23 mouse cellular contexts compared by ENCODE assay signal in the genomic region with DNA sequence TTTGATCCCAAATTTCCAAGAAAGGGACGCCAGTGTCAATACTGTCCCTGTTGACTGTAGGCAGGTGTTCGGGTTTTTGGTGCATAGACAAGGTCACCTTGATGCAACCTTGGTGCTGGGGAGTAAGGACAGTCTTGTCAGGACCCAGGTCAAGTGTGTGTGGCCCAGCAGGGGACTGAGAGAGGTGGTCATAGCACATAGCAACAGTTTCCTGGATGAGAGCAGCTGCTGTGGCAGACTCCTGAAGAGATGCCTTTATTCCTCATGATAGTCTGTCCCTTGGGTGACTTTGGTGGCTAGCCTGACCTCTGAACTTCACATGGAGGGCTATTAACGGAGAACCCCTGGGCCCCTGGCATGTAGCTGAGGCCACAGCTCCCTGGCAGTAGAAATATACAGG. TPM values are rescaled to one million over a fixed set of nuclear protein-coding genes. Genes with fewer than 3 reads are reported as not detected.
DNase-seq lines count a peak whose midpoint lies in the region; ATAC-seq lines count a peak whose summit lies in the region.
"Had no signal": no experiment of that assay in that cellular context is flagged by ENCODE, and none has a peak within 500 bp of the region (broad histone marks: within the 10 kb centered on the region; RNA-seq: fewer than 3 reads in every experiment).

No protein-coding gene starts in this region.

- H3K4me1 ChIP-seq in heart, embryonic 10.5 days, result no peaks in the 10 kb centered on the region

- H3K4me3 ChIP-seq in heart, embryonic 10.5 days, result no peak overlapping the region

- peak; percentile 73 for DNase-seq in heart, adult 11 months
- DNase-seq in heart, postnatal 36 days, result no peak
- peak; percentile 51 for DNase-seq in heart, embryonic 10.5 days (ENCODE audit: low spot score)
- no peak for DNase-seq in heart, adult 18-20 months
- DNase-seq in left cerebral cortex, adult 18-20 months (ENCODE audit: low spot score in 2 of 2), result no peak
- DNase-seq: adrenal gland, adult 2 months; adrenal gland, adult 8-10 months; adrenal gland, postnatal 10 days; adrenal gland, postnatal 14 days; adrenal gland, postnatal 25 days; adrenal gland, postnatal 36 days; B cell, adult 2 months; cerebellum, adult 11 months; cerebellum, adult 11-12 months; cerebellum, adult 18-20 months had no signal

- no peaks in the 10 kb centered on the region for H3K36me3 ChIP-seq in heart, embryonic 10.5 days
- H3K36me3 ChIP-seq: G1E had no signal

- ATAC-seq in erythroid progenitor cell, adult 5-6 weeks (replicated peaks; ENCODE audit: low FRiP score, poor library complexity, severe bottlenecking), result 0 out of 2 replicates have a peak, but pooled peaks have one; percentile 26
- ATAC-seq: activated CD4-positive, CD25-positive, alpha-beta regulatory T cell, adult 4 months; CD4-positive, CD25-positive, alpha-beta regulatory T cell, adult 4 months; Patski had no signal

- intact Hi-C loops in heart, postnatal 36 days (cut with DNase I), result no loop called here

- H3K27ac ChIP-seq in heart, embryonic 10.5 days, result no peak overlapping the region

- no peaks in the 10 kb centered on the region for H3K9me3 ChIP-seq in heart, embryonic 10.5 days
- H3K9me3 ChIP-seq: G1E had no signal

- no peaks in the 10 kb centered on the region for H3K27me3 ChIP-seq in heart, embryonic 10.5 days (ENCODE audit: insufficient read depth, poor library complexity, severe bottlenecking)
- H3K27me3 ChIP-seq: Patski had no signal

- WGBS in heart, embryonic 10.5 days, result 82% methylated on average over 3 of the region's 3 CpGs

RNA-seq across cellular contexts. Expression of a gene that starts 45.6 kb away (rescaled TPM):
- total RNA-seq in heart, postnatal 36 days (2021), result not detected
- 0.11 and 0.15 TPM in 2 replicates for polyA plus RNA-seq in heart, embryonic 10.5 days (2016; fragmentation: Nextera tagmentation; extraction: Ambion mirVana)
- not detected for total RNA-seq in heart, adult 18-20 months (2021)
- total RNA-seq in erythroid progenitor cell, adult 5-6 weeks (2015; ENCODE audit: low replicate concordance), result not detected in 2 replicates
- total RNA-seq in erythroid progenitor cell, adult 5-6 weeks (2017; ENCODE audit: low replicate concordance), result not detected in 2 replicates
- under 1 TPM; 0.26 to 0.30 TPM for total RNA-seq in left cerebral cortex, adult 18-20 months (2021)
- total RNA-seq: adrenal gland, adult 18-20 months; adrenal gland, adult 2 months; adrenal gland, adult 8-10 months; adrenal gland, postnatal 10 days; adrenal gland, postnatal 14 days; adrenal gland, postnatal 25 days; adrenal gland, postnatal 36 days; CH12.LX; G1E; MEL had no signal
- polyA plus RNA-seq: activated CD4-positive, CD25-positive, alpha-beta regulatory T cell, adult 4 months; adrenal gland, adult 2 months; CD4-positive, CD25-positive, alpha-beta regulatory T cell, adult 4 months; G1E had no signal

RNA-seq across cellular contexts. Expression of a gene that starts 45.7 kb away (rescaled TPM):
- 10 to 100 TPM; 12.2 to 13.3 TPM for total RNA-seq in heart, postnatal 36 days (2021)
- 143 and 155 TPM in 2 replicates for polyA plus RNA-seq in heart, embryonic 10.5 days (2016; fragmentation: Nextera tagmentation; extraction: Ambion mirVana)
- total RNA-seq in heart, adult 18-20 months (2021), result 10 to 100 TPM; 10.6 to 11.0 TPM
- 297 and 306 TPM in 2 replicates for total RNA-seq in erythroid progenitor cell, adult 5-6 weeks (2015; ENCODE audit: low replicate concordance)
- 349 and 388 TPM in 2 replicates for total RNA-seq in erythroid progenitor cell, adult 5-6 weeks (2017; ENCODE audit: low replicate concordance)
- 10 to 100 TPM; 46.6 to 48.6 TPM for total RNA-seq in left cerebral cortex, adult 18-20 months (2021)

Comparison
In these comparisons a context has a peak if more than half of its experiments do, and no peak if none do; other contexts are left out.
1. DNase-seq: peak in heart, adult 11 months (single experiment) and heart, embryonic 10.5 days (single experiment); none in heart, postnatal 36 days (0 of 2), heart, adult 18-20 months (0 of 2) and left cerebral cortex, adult 18-20 months (0 of 2).
2. RNA of a gene that starts 45.7 kb away (total RNA-seq): 297 to 388 TPM in erythroid progenitor cell, adult 5-6 weeks; 46.6 to 48.6 TPM in left cerebral cortex, adult 18-20 months, 12.2 to 13.3 TPM in heart, postnatal 36 days and 10.6 to 11.0 TPM in heart, adult 18-20 months; every median in the first group is over 4 times any median in the second.